Mouse (Mus musculus): ENCODE data around the gene Dap. TPM values are rescaled to one million over a fixed set of nuclear protein-coding genes. Genes with fewer than 3 reads are reported as not detected.

Gene Dap
- polyA plus RNA-seq, 1 experiment from 2014 or later, result 148 TPM

- Histone ChIP-seq H3K27ac (ENCODE audit: low read length) (no peak overlapping the region), H3K4me3 (ENCODE audit: low read depth, low read length) (no peak overlapping the region), H3K4me1 (ENCODE audit: insufficient read depth, low read depth, low read length) (no peaks in the 10 kb centered on the region), H3K9me3 (ENCODE audit: low read length) (no peaks in the 10 kb centered on the region), H3K9ac (replicated peaks; ENCODE audit: low read depth) (no peak overlapping the region), H3K36me3 (ENCODE audit: insufficient read depth, low read length) (no peaks in the 10 kb centered on the region), H3K4me2 (replicated peaks; ENCODE audit: low read depth, low read length) (no peak overlapping the region), H3K27me3 (replicated peaks; ENCODE audit: insufficient read depth, low read length) (no peaks in the 10 kb centered on the region)
- ATAC-seq (no peak), DNase-seq (ENCODE audit: low spot score) (no peak)
- TF ChIP-seq CTCF (IDR thresholded peaks at IDR 0.05) (no peak), EP300 (IDR thresholded peaks at IDR 0.05) (no peak)
- 74% methylated on average over 9 of the region's 9 CpGs for WGBS
These were observed 38.2 kb downstream of the Dap start for GRCm38 (mm10) chr15:31262361-31262760.

- Histone ChIP-seq H3K27ac (ENCODE audit: low read length) (no peak overlapping the region), H3K9me3 (ENCODE audit: low read length) (no peaks in the 10 kb centered on the region), H3K36me3 (ENCODE audit: insufficient read depth, low read length) (no peaks in the 10 kb centered on the region), H3K4me1 (ENCODE audit: insufficient read depth, low read depth, low read length) (no peaks in the 10 kb centered on the region), H3K4me3 (ENCODE audit: low read depth, low read length) (no peak overlapping the region), H3K4me2 (replicated peaks; ENCODE audit: low read depth, low read length) (no peak overlapping the region), H3K27me3 (replicated peaks; ENCODE audit: insufficient read depth, low read length) (no peaks in the 10 kb centered on the region), H3K9ac (replicated peaks; ENCODE audit: low read depth) (no peak overlapping the region)
- TF ChIP-seq EP300 (IDR thresholded peaks at IDR 0.05), result no peak
- peak; percentile 98 for TF ChIP-seq CTCF (IDR thresholded peaks at IDR 0.05)
- 40% methylated on average over 6 of the region's 6 CpGs for WGBS
- DNase-seq (ENCODE audit: low spot score) (peak; percentile 82), ATAC-seq (peak; percentile 66)
These were observed 40.7 kb downstream of the Dap start for GRCm38 (mm10) chr15:31264827-31265226.

- Histone ChIP-seq H3K4me3 (ENCODE audit: low read depth, low read length) (no peak overlapping the region), H3K36me3 (ENCODE audit: insufficient read depth, low read length) (no peaks in the 10 kb centered on the region), H3K27me3 (replicated peaks; ENCODE audit: insufficient read depth, low read length) (no peaks in the 10 kb centered on the region), H3K9ac (replicated peaks; ENCODE audit: low read depth) (no peak overlapping the region), H3K4me2 (replicated peaks; ENCODE audit: low read depth, low read length) (no peak overlapping the region), H3K27ac (ENCODE audit: low read length) (no peak overlapping the region), H3K9me3 (ENCODE audit: low read length) (no peaks in the 10 kb centered on the region), H3K4me1 (ENCODE audit: insufficient read depth, low read depth, low read length) (no peaks in the 10 kb centered on the region)
- no peak for DNase-seq (ENCODE audit: low spot score)
- TF ChIP-seq CTCF (IDR thresholded peaks at IDR 0.05), result no peak
- TF ChIP-seq EP300 (IDR thresholded peaks at IDR 0.05), result no peak
- no peak for ATAC-seq
- WGBS, result 92% methylated on average over 8 of the region's 8 CpGs
These were observed 41.3 kb downstream of the Dap start for GRCm38 (mm10) chr15:31265404-31265803.

- no peaks in the 10 kb centered on the region for H3K36me3 ChIP-seq (ENCODE audit: insufficient read depth, low read length)
- ATAC-seq (no peak), DNase-seq (ENCODE audit: low spot score) (no peak)
- H3K4me1 ChIP-seq (ENCODE audit: insufficient read depth, low read depth, low read length), result no peaks in the 10 kb centered on the region
- H3K9ac ChIP-seq (replicated peaks; ENCODE audit: low read depth), result no peak overlapping the region
- WGBS, result 95% methylated on average over 12 of the region's 12 CpGs
- no peak overlapping the region for H3K4me3 ChIP-seq (ENCODE audit: low read depth, low read length)
- no peaks in the 10 kb centered on the region for H3K27me3 ChIP-seq (replicated peaks; ENCODE audit: insufficient read depth, low read length)
- TF ChIP-seq CTCF (IDR thresholded peaks at IDR 0.05), result no peak
- no peak for TF ChIP-seq EP300 (IDR thresholded peaks at IDR 0.05)
- no peak overlapping the region for H3K4me2 ChIP-seq (replicated peaks; ENCODE audit: low read depth, low read length)
- H3K9me3 ChIP-seq (ENCODE audit: low read length), result no peaks in the 10 kb centered on the region
- no peak overlapping the region for H3K27ac ChIP-seq (ENCODE audit: low read length)
These were observed 41.7 kb downstream of the Dap start for GRCm38 (mm10) chr15:31265845-31266244.

- H3K27ac ChIP-seq (ENCODE audit: low read length), result no peak overlapping the region
- no peaks in the 10 kb centered on the region for H3K4me1 ChIP-seq (ENCODE audit: insufficient read depth, low read depth, low read length)
- no peak overlapping the region for H3K4me2 ChIP-seq (replicated peaks; ENCODE audit: low read depth, low read length)
- 84% methylated on average over 6 of the region's 6 CpGs for WGBS
- DNase-seq (ENCODE audit: low spot score) (no peak), ATAC-seq (no peak)
- H3K4me3 ChIP-seq (ENCODE audit: low read depth, low read length), result no peak overlapping the region
- no peak overlapping the region for H3K9ac ChIP-seq (replicated peaks; ENCODE audit: low read depth)
- peaks cover 5% of the 10 kb centered on the region; the same call in 1 of the 2 replicates for H3K36me3 ChIP-seq (ENCODE audit: insufficient read depth, low read length)
- no peaks in the 10 kb centered on the region for H3K9me3 ChIP-seq (ENCODE audit: low read length)
- no peaks in the 10 kb centered on the region for H3K27me3 ChIP-seq (replicated peaks; ENCODE audit: insufficient read depth, low read length)
- TF ChIP-seq CTCF (IDR thresholded peaks at IDR 0.05), result no peak
- no peak for TF ChIP-seq EP300 (IDR thresholded peaks at IDR 0.05)
These were observed 44.0 kb downstream of the Dap start for GRCm38 (mm10) chr15:31268148-31268547.

GRCm38 (mm10) chr15:31269558-31269957, 45.4 kb downstream of the Dap start:
- WGBS, result 73% methylated on average over 4 of the region's 4 CpGs
- peaks cover 11% of the 10 kb centered on the region; the same call in 1 of the 2 replicates for H3K36me3 ChIP-seq (ENCODE audit: insufficient read depth, low read length)
- no peak for DNase-seq (ENCODE audit: low spot score)
- no peaks in the 10 kb centered on the region for H3K9me3 ChIP-seq (ENCODE audit: low read length)
- H3K27ac ChIP-seq (ENCODE audit: low read length), result no peak overlapping the region
- no peak overlapping the region for H3K4me2 ChIP-seq (replicated peaks; ENCODE audit: low read depth, low read length)
- no peaks in the 10 kb centered on the region for H3K27me3 ChIP-seq (replicated peaks; ENCODE audit: insufficient read depth, low read length)
- ATAC-seq, result no peak
- no peaks in the 10 kb centered on the region for H3K4me1 ChIP-seq (ENCODE audit: insufficient read depth, low read depth, low read length)
- no peak overlapping the region for H3K4me3 ChIP-seq (ENCODE audit: low read depth, low read length)
- no peak for TF ChIP-seq EP300 (IDR thresholded peaks at IDR 0.05)
- no peak for TF ChIP-seq CTCF (IDR thresholded peaks at IDR 0.05)
- H3K9ac ChIP-seq (replicated peaks; ENCODE audit: low read depth), result no peak overlapping the region

GRCm38 (mm10) chr15:31272695-31273094, 48.6 kb downstream of the Dap start:
- H3K27me3 ChIP-seq (replicated peaks; ENCODE audit: insufficient read depth, low read length), result no peaks in the 10 kb centered on the region
- 78% methylated on average over 7 of the region's 7 CpGs for WGBS
- no peaks in the 10 kb centered on the region for H3K9me3 ChIP-seq (ENCODE audit: low read length)
- H3K4me3 ChIP-seq (ENCODE audit: low read depth, low read length), result no peak overlapping the region
- no peak for ATAC-seq
- peaks cover 11% of the 10 kb centered on the region; the same call in 1 of the 2 replicates for H3K36me3 ChIP-seq (ENCODE audit: insufficient read depth, low read length)
- no peak overlapping the region for H3K4me2 ChIP-seq (replicated peaks; ENCODE audit: low read depth, low read length)
- H3K4me1 ChIP-seq (ENCODE audit: insufficient read depth, low read depth, low read length), result no peaks in the 10 kb centered on the region
- H3K27ac ChIP-seq (ENCODE audit: low read length), result no peak overlapping the region
- TF ChIP-seq CTCF (IDR thresholded peaks at IDR 0.05), result no peak
- TF ChIP-seq EP300 (IDR thresholded peaks at IDR 0.05), result no peak
- no peak for DNase-seq (ENCODE audit: low spot score)
- H3K9ac ChIP-seq (replicated peaks; ENCODE audit: low read depth), result no peak overlapping the region

Data from lung, postnatal 0 days (tissue).